Mouse (Mus musculus): ENCODE measurements around the gene Rev1. TPM values are rescaled to one million over a fixed set of nuclear protein-coding genes. Genes with fewer than 3 reads are reported as not detected.

Rev1 gene
- polyA plus RNA-seq, 1 experiment from 2014 or later, result 10.1 TPM

DNA sequence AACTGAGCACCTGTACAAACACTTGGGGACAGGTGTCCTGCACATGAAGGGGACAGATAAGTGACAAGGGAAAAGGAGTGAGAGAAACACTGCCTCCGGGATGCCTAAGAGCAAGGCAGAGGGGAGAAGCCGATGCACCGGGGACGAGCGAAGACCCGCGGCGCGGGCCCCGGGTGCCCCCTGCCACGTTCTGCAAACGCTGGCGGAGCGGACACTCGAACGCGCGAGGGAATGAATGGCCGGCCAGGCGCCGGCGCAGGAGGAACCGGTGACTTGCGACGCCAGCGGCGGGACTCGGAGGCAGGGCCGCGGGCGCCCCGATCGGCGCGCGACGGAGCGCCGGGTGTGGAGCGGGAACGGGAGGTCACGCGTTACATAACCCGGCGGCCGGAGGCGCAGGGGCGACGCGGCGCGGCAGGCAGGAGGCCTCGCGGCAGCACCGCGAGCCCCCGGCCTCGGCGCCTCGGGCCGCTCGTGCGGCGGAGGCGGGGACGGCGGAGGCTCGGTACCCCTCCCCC, 623 bp downstream of the Rev1 start:
- peak; percentile 14 for ATAC-seq
- under 1% methylated on average over 33 of the region's 68 CpGs for WGBS

GRCm38 (mm10) chr1:38127036-38127435, 2.6 kb downstream of the Rev1 start:
- Histone ChIP-seq H3K36me3 (ENCODE audit: control insufficient read depth, insufficient read depth) (no peaks in the 10 kb centered on the region), H3K27me3 (replicated peaks; ENCODE audit: control insufficient read depth, insufficient read depth, low read length) (no peaks in the 10 kb centered on the region), H3K27ac (ENCODE audit: low read depth, low read length) (no peak overlapping the region), H3K4me1 (replicated peaks; ENCODE audit: control insufficient read depth, insufficient read depth, low read length) (peaks cover 5% of the 10 kb centered on the region), H3K4me3 (ENCODE audit: low read depth, low read length) (no peak overlapping the region), H3K9ac (ENCODE audit: low read depth, low read length) (no peak overlapping the region), H3K4me2 (replicated peaks; ENCODE audit: low read depth) (no peak overlapping the region), H3K9me3 (ENCODE audit: control insufficient read depth) (no peaks in the 10 kb centered on the region)
- no peak for TF ChIP-seq CTCF (IDR thresholded peaks at IDR 0.05; ENCODE audit: low read depth)
- ATAC-seq, result no peak

More for the DNA sequence above, 623 bp downstream of the Rev1 start:
- H3K4me2 ChIP-seq (replicated peaks; ENCODE audit: low read depth), result peak overlapping the region; percentile 86
- H3K27ac ChIP-seq (ENCODE audit: low read depth, low read length), result peak overlapping the region; percentile 92
- no peaks in the 10 kb centered on the region for H3K27me3 ChIP-seq (replicated peaks; ENCODE audit: control insufficient read depth, insufficient read depth, low read length)
- H3K4me1 ChIP-seq (replicated peaks; ENCODE audit: control insufficient read depth, insufficient read depth, low read length), result peaks cover 4% of the 10 kb centered on the region; the same call in 1 of the 2 replicates
- peak overlapping the region; percentile 87 for H3K4me3 ChIP-seq (ENCODE audit: low read depth, low read length)
- H3K9me3 ChIP-seq (ENCODE audit: control insufficient read depth), result no peaks in the 10 kb centered on the region
- no peaks in the 10 kb centered on the region for H3K36me3 ChIP-seq (ENCODE audit: control insufficient read depth, insufficient read depth)
- peak overlapping the region; percentile 88 for H3K9ac ChIP-seq (ENCODE audit: low read depth, low read length)
- TF ChIP-seq CTCF (IDR thresholded peaks at IDR 0.05; ENCODE audit: low read depth), result peak; percentile 13; the same call in 1 of the 2 replicates

DNA sequence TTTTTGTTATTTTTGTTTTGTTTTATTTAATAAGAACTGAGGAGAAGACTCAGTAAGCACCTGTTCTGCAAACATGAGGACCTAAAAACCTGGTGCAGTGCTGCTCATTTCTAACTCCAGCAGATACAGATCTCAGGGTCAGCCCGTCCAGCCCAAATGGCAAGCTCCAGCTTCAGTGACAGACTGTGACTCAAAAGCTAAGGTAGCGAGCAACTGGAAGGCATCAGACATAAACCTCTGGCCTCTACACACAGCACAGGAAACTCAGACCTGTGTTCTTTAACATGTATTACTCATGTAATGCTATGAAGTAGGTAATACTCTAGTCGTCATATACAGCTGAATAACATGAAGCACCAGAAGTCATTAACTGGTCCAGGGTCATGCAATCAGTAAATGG, 3.2 kb downstream of the Rev1 start:
- Histone ChIP-seq H3K4me3 (ENCODE audit: low read depth, low read length) (no peak overlapping the region), H3K4me1 (replicated peaks; ENCODE audit: control insufficient read depth, insufficient read depth, low read length) (peaks cover 6% of the 10 kb centered on the region), H3K9ac (ENCODE audit: low read depth, low read length) (no peak overlapping the region), H3K36me3 (ENCODE audit: control insufficient read depth, insufficient read depth) (no peaks in the 10 kb centered on the region), H3K27me3 (replicated peaks; ENCODE audit: control insufficient read depth, insufficient read depth, low read length) (no peaks in the 10 kb centered on the region), H3K9me3 (ENCODE audit: control insufficient read depth) (no peaks in the 10 kb centered on the region), H3K4me2 (replicated peaks; ENCODE audit: low read depth) (no peak overlapping the region), H3K27ac (ENCODE audit: low read depth, low read length) (no peak overlapping the region)
- TF ChIP-seq CTCF (IDR thresholded peaks at IDR 0.05; ENCODE audit: low read depth), result no peak
- no peak for ATAC-seq
- 85% methylated on average over 3 of the region's 3 CpGs for WGBS

DNA sequence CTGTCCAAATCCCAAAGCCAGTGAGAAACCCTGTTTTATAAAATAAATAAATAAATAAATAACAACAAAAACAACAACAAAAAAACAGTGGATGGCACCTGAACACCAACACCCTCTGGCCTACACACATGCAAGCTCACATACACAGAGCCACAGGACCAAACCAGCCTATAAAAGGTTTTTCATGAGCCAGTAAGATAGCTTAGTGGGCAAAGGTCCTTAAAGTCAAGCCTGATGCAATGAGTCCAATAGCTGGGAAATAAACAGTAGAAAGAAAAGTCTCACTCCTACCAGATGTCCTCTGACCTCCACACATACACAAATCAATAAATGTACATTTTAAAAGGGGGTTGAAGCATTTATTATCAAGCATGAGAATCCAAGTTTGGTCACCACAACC, 5.3 kb downstream of the Rev1 start:
- no peak overlapping the region for H3K27ac ChIP-seq (ENCODE audit: low read depth, low read length)
- no peak overlapping the region for H3K4me2 ChIP-seq (replicated peaks; ENCODE audit: low read depth)
- no peak overlapping the region for H3K9ac ChIP-seq (ENCODE audit: low read depth, low read length)
- peaks cover 12% of the 10 kb centered on the region for H3K4me1 ChIP-seq (replicated peaks; ENCODE audit: control insufficient read depth, insufficient read depth, low read length)
- H3K9me3 ChIP-seq (ENCODE audit: control insufficient read depth), result no peaks in the 10 kb centered on the region
- no peaks in the 10 kb centered on the region for H3K27me3 ChIP-seq (replicated peaks; ENCODE audit: control insufficient read depth, insufficient read depth, low read length)
- peak; percentile 62; the same call in 1 of the 2 replicates for ATAC-seq
- no peak overlapping the region for H3K4me3 ChIP-seq (ENCODE audit: low read depth, low read length)
- no peaks in the 10 kb centered on the region for H3K36me3 ChIP-seq (ENCODE audit: control insufficient read depth, insufficient read depth)
- TF ChIP-seq CTCF (IDR thresholded peaks at IDR 0.05; ENCODE audit: low read depth), result no peak

GRCm38 (mm10) chr1:38120877-38121276, 8.7 kb downstream of the Rev1 start:
- Histone ChIP-seq H3K4me2 (replicated peaks; ENCODE audit: low read depth) (no peak overlapping the region), H3K9me3 (ENCODE audit: control insufficient read depth) (no peaks in the 10 kb centered on the region), H3K27me3 (replicated peaks; ENCODE audit: control insufficient read depth, insufficient read depth, low read length) (no peaks in the 10 kb centered on the region), H3K9ac (ENCODE audit: low read depth, low read length) (no peak overlapping the region), H3K27ac (ENCODE audit: low read depth, low read length) (no peak overlapping the region), H3K36me3 (ENCODE audit: control insufficient read depth, insufficient read depth) (no peaks in the 10 kb centered on the region), H3K4me1 (replicated peaks; ENCODE audit: control insufficient read depth, insufficient read depth, low read length) (peaks cover 12% of the 10 kb centered on the region), H3K4me3 (ENCODE audit: low read depth, low read length) (no peak overlapping the region)
- whole genome bisulfite sequencing, result 37% methylated on average over 5 of the region's 5 CpGs
- TF ChIP-seq CTCF (IDR thresholded peaks at IDR 0.05; ENCODE audit: low read depth), result no peak
- ATAC-seq, result no peak

DNA sequence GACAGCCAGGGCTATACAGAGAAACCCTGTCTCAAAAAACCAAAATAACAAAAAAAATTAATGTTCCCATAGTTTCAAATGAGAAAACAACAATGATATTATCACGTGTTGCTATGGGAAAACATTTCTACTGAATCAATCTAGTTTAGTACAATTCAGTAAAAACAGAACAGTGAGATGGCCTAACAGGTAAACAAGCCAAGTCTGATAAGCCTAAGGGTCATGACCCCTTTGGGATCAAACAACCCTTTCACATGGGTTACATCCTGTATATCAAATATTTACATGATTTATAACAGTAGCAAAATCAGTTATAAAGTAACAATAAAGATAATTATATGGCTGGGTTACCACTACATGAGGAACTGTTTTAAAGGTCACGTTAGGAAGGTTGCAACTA, 11.0 kb downstream of the Rev1 start:
- Histone ChIP-seq H3K4me1 (replicated peaks; ENCODE audit: control insufficient read depth, insufficient read depth, low read length) (peaks cover 7% of the 10 kb centered on the region; the same call in 1 of the 2 replicates), H3K4me3 (ENCODE audit: low read depth, low read length) (no peak overlapping the region), H3K4me2 (replicated peaks; ENCODE audit: low read depth) (no peak overlapping the region), H3K36me3 (ENCODE audit: control insufficient read depth, insufficient read depth) (no peaks in the 10 kb centered on the region), H3K27me3 (replicated peaks; ENCODE audit: control insufficient read depth, insufficient read depth, low read length) (no peaks in the 10 kb centered on the region), H3K9ac (ENCODE audit: low read depth, low read length) (no peak overlapping the region), H3K27ac (ENCODE audit: low read depth, low read length) (no peak overlapping the region), H3K9me3 (ENCODE audit: control insufficient read depth) (no peaks in the 10 kb centered on the region)
- no peak for ATAC-seq
- 63% methylated on average over 2 of the region's 2 CpGs for WGBS
- TF ChIP-seq CTCF (IDR thresholded peaks at IDR 0.05; ENCODE audit: low read depth), result no peak

DNA sequence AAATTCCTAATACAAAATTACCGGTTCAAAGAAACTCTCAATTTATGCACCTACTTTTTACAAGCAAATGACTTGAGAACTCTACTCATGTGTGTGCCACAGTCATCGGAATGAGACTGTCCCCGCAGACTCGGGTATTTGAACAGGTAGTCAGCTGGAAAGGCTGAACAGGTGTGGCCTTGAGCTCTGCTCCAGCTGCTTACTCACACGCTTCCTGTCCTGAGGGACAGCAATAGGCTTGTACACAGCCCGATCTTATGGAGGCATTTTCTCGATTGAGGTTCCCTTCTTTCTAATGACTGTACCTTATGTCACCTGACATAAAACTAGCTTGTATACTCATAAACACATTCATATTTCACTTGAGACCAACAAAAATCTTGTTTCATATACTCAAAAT, 19.8 kb downstream of the Rev1 start:
- H3K4me1 ChIP-seq (replicated peaks; ENCODE audit: control insufficient read depth, insufficient read depth, low read length), result no peaks in the 10 kb centered on the region
- H3K4me2 ChIP-seq (replicated peaks; ENCODE audit: low read depth), result no peak overlapping the region
- TF ChIP-seq CTCF (IDR thresholded peaks at IDR 0.05; ENCODE audit: low read depth), result no peak
- H3K36me3 ChIP-seq (ENCODE audit: control insufficient read depth, insufficient read depth), result no peaks in the 10 kb centered on the region
- ATAC-seq, result 0 out of 2 replicates have a peak, but pooled peaks have one; percentile 47
- no peaks in the 10 kb centered on the region for H3K9me3 ChIP-seq (ENCODE audit: control insufficient read depth)
- no peak overlapping the region for H3K9ac ChIP-seq (ENCODE audit: low read depth, low read length)
- H3K27ac ChIP-seq (ENCODE audit: low read depth, low read length), result no peak overlapping the region
- no peaks in the 10 kb centered on the region for H3K27me3 ChIP-seq (replicated peaks; ENCODE audit: control insufficient read depth, insufficient read depth, low read length)
- no peak overlapping the region for H3K4me3 ChIP-seq (ENCODE audit: low read depth, low read length)
- 45% methylated on average over 7 of the region's 7 CpGs for WGBS

Measured in intestine, postnatal 0 days (tissue).